ENCODE assay signal across 8 mouse cellular contexts in the genomic region with DNA sequence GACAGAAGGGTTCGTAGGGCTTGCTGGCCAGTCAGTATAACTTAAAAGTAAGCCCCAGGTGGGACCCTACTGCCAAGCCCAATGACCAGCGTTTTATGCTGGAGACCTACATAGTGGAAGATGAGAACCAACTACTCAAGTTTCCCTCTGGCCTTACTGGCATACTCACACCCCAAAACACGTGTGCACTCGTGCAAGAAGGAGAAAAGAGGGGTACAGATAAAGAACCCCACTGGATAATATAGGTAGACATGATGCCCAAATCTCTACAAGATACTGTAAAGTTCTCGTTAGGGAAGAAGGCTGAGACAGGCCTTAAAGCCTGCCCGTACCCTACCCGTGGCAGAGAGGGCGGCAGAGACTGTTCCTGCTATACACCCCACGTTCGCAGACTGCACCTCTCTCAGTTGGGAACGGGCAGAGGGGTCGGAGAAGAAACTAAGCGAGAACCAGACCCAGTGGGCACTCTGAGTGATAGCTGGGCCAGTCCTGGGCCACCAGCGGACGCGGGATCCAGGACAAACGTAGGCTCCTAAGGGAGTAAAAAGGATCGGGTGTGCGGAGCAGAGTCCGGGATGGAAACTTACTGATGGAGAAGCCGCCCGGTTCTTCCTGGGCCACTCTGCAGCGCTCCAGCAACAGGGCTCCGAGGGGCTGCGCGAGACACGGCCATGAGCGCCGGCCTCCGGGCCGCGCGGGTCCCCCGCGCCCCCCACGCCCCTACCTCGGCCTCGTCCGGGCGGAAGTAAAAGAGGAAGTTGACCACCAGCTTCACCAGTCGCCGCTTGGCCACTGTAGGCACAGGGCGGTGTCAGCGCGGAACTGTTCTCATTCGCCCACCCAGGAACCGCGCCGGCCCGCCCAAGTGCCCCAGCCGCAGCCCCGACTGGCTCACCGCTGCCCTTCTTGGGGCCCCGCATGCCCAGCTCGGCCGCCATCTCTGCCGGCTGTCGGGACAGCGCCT. TPM values are rescaled to one million over a fixed set of nuclear protein-coding genes. Genes with fewer than 3 reads are reported as not detected.
DNase-seq lines count a peak whose midpoint lies in the region; ATAC-seq and TF ChIP-seq lines count a peak whose summit lies in the region.

No protein-coding gene starts in this region.

- 1% methylated on average over 59 of the region's 59 CpGs for WGBS in kidney, adult 2 months
- WGBS in forebrain, embryonic 14.5 days = 2% methylated on average over 53 of the region's 59 CpGs
- 3% methylated on average over 59 of the region's 59 CpGs for WGBS in liver, embryonic 11.5 days

- peak overlapping the region; percentile 93 for H3K9ac ChIP-seq in forebrain, embryonic 14.5 days (ENCODE audit: low read length)
- H3K9ac ChIP-seq in liver, embryonic 11.5 days (ENCODE audit: low read depth, low read length) = peak overlapping the region; percentile 98

- ATAC-seq in forebrain, embryonic 14.5 days = peak; percentile 73
- peak; percentile 61 for ATAC-seq in liver, embryonic 11.5 days (replicated peaks; ENCODE audit: low FRiP score)
- ATAC-seq in neutrophil, adult 5-6 weeks (ENCODE audit: extremely low read depth, insufficient number of reproducible peaks, low FRiP score, poor library complexity, severe bottlenecking) = peak; percentile 2; the same call in 1 of the 2 replicates

- DNase-seq in kidney, adult 2 months = no peak
- no peak for DNase-seq in kidney, adult 9 months
- peak; percentile 52 for DNase-seq in MEL-GATA-1-ER (ENCODE audit: extremely low read depth, low read depth)
- DNase-seq in forebrain, embryonic 14.5 days (ENCODE audit: low spot score) = no peak
- DNase-seq in liver, embryonic 11.5 days (ENCODE audit: low spot score) = no peak
- no peak for DNase-seq in yolk sac, embryonic 10.5 days (ENCODE audit: low spot score)
- DNase-seq in spleen, postnatal 36 days (ENCODE audit: low spot score in 2 of 2) = no peak

- peak overlapping the region; percentile 98 for H3K4me2 ChIP-seq in forebrain, embryonic 14.5 days (ENCODE audit: low read length)
- H3K4me2 ChIP-seq in liver, embryonic 11.5 days = peak overlapping the region; percentile 87

- H3K27me3 ChIP-seq in kidney, adult 2 months (replicated peaks; ENCODE audit: control insufficient read depth, insufficient read depth, low read length) = no peaks in the 10 kb centered on the region
- no peaks in the 10 kb centered on the region for H3K27me3 ChIP-seq in forebrain, embryonic 14.5 days (replicated peaks; ENCODE audit: control insufficient read depth, insufficient read depth, low read length)
- no peaks in the 10 kb centered on the region for H3K27me3 ChIP-seq in liver, embryonic 11.5 days (replicated peaks; ENCODE audit: control insufficient read depth, insufficient read depth, low read length)

- H3K9me3 ChIP-seq in forebrain, embryonic 14.5 days (replicated peaks; ENCODE audit: control insufficient read depth, low read length) = no peaks in the 10 kb centered on the region
- H3K9me3 ChIP-seq in liver, embryonic 11.5 days (ENCODE audit: control insufficient read depth, low read length) = no peaks in the 10 kb centered on the region

- no peak for TF ChIP-seq POLR2A in kidney, adult 2 months (IDR thresholded peaks at IDR 0.05; ENCODE audit: low read depth, low read length)

- peaks cover 10% of the 10 kb centered on the region; the same call in 1 of the 2 replicates for H3K4me1 ChIP-seq in kidney, adult 2 months (ENCODE audit: control insufficient read depth, insufficient read depth, low read length)
- peaks cover 19% of the 10 kb centered on the region for H3K4me1 ChIP-seq in forebrain, embryonic 14.5 days (ENCODE audit: control insufficient read depth, insufficient read depth, low read length)
- H3K4me1 ChIP-seq in liver, embryonic 11.5 days (replicated peaks; ENCODE audit: control insufficient read depth, insufficient read depth, low read length) = peaks cover 19% of the 10 kb centered on the region

- no peaks in the 10 kb centered on the region for H3K36me3 ChIP-seq in kidney, adult 2 months (ENCODE audit: control insufficient read depth, insufficient read depth, low read length)
- peaks cover 69% of the 10 kb centered on the region for H3K36me3 ChIP-seq in forebrain, embryonic 14.5 days (ENCODE audit: control insufficient read depth, insufficient read depth, low read length)
- peaks cover 45% of the 10 kb centered on the region for H3K36me3 ChIP-seq in liver, embryonic 11.5 days (ENCODE audit: control insufficient read depth, insufficient read depth, low read length)

- peak overlapping the region; percentile 69 for H3K4me3 ChIP-seq in kidney, adult 2 months (ENCODE audit: insufficient read depth, low read depth, low read length)
- H3K4me3 ChIP-seq in forebrain, embryonic 14.5 days (ENCODE audit: low read depth, low read length) = peak overlapping the region; percentile 91
- peak overlapping the region; percentile 89 for H3K4me3 ChIP-seq in liver, embryonic 11.5 days (ENCODE audit: low read depth, low read length)

- peak overlapping the region; percentile 97 for H3K27ac ChIP-seq in kidney, adult 2 months (ENCODE audit: insufficient read depth, low read depth, low read length)
- H3K27ac ChIP-seq in forebrain, embryonic 14.5 days (ENCODE audit: low read depth, low read length) = peak overlapping the region; percentile 94
- peak overlapping the region; percentile 98 for H3K27ac ChIP-seq in liver, embryonic 11.5 days (ENCODE audit: low read depth, low read length)

- TF ChIP-seq CTCF in kidney, adult 2 months (conservative IDR thresholded peaks at IDR 0.05; ENCODE audit: insufficient read depth, insufficient read length, low read depth, low read length) = no peak

RNA-seq across cellular contexts. Expression of gene Sf3a2, which starts 0.5 kb away (rescaled TPM):
- polyA plus RNA-seq in kidney, adult 2 months (2012; rRNA removed) = 22.6 and 23.1 TPM in 2 replicates
- polyA plus RNA-seq in forebrain, embryonic 14.5 days (2014; fragmentation: Nextera tagmentation; extraction: Ambion mirVana) = 66.6 and 71.7 TPM in 2 replicates
- polyA plus RNA-seq in liver, embryonic 11.5 days (2014; fragmentation: Nextera tagmentation; extraction: Ambion mirVana) = 116 and 121 TPM in 2 replicates
- total RNA-seq in neutrophil, adult 5-6 weeks (2017) = 15.5 and 20.4 TPM in 2 replicates

RNA-seq across cellular contexts. Expression of gene Plekhj1, which starts 1.0 kb away (rescaled TPM):
- polyA plus RNA-seq in kidney, adult 2 months (2012; rRNA removed) = 36.9 and 39.3 TPM in 2 replicates
- polyA plus RNA-seq in forebrain, embryonic 14.5 days (2014; fragmentation: Nextera tagmentation; extraction: Ambion mirVana) = 140 and 143 TPM in 2 replicates
- polyA plus RNA-seq in liver, embryonic 11.5 days (2014; fragmentation: Nextera tagmentation; extraction: Ambion mirVana) = 178 and 188 TPM in 2 replicates
- 50.4 and 52.8 TPM in 2 replicates for total RNA-seq in neutrophil, adult 5-6 weeks (2017)

RNA-seq across cellular contexts. Expression of gene Amh, which starts 7.6 kb away (rescaled TPM):
- polyA plus RNA-seq in kidney, adult 2 months (2012; rRNA removed) = 0.17 and 0.23 TPM in 2 replicates
- polyA plus RNA-seq in forebrain, embryonic 14.5 days (2014; fragmentation: Nextera tagmentation; extraction: Ambion mirVana) = 0.10 TPM in 1 of 2 replicates, not detected in the other
- 0.14 TPM in 1 of 2 replicates, not detected in the other for polyA plus RNA-seq in liver, embryonic 11.5 days (2014; fragmentation: Nextera tagmentation; extraction: Ambion mirVana)
- 0.81 TPM in 1 of 2 replicates, not detected in the other for total RNA-seq in neutrophil, adult 5-6 weeks (2017)

RNA-seq across cellular contexts. Expression of gene Jsrp1, which starts 15.8 kb away (rescaled TPM):
- 0.20 and 3.2 TPM in 2 replicates for polyA plus RNA-seq in kidney, adult 2 months (2012; rRNA removed)
- 0.30 and 0.31 TPM in 2 replicates for polyA plus RNA-seq in forebrain, embryonic 14.5 days (2014; fragmentation: Nextera tagmentation; extraction: Ambion mirVana)
- 1.1 and 1.5 TPM in 2 replicates for polyA plus RNA-seq in liver, embryonic 11.5 days (2014; fragmentation: Nextera tagmentation; extraction: Ambion mirVana)
- total RNA-seq in neutrophil, adult 5-6 weeks (2017) = not detected in 2 replicates

RNA-seq across cellular contexts. Expression of gene Oaz1, which starts 29.0 kb away (rescaled TPM):
- polyA plus RNA-seq in kidney, adult 2 months (2012; rRNA removed) = 1,045 and 1,074 TPM in 2 replicates
- 1,568 and 1,701 TPM in 2 replicates for polyA plus RNA-seq in forebrain, embryonic 14.5 days (2014; fragmentation: Nextera tagmentation; extraction: Ambion mirVana)
- polyA plus RNA-seq in liver, embryonic 11.5 days (2014; fragmentation: Nextera tagmentation; extraction: Ambion mirVana) = 1,793 and 1,800 TPM in 2 replicates
- 227 and 271 TPM in 2 replicates for total RNA-seq in neutrophil, adult 5-6 weeks (2017)

Comparison
In these comparisons a context has a peak if more than half of its experiments do, and no peak if none do; other contexts are left out.
1. ATAC-seq: peak in every context shown above with its lines; median percentile 73 in forebrain, embryonic 14.5 days; 61 in liver, embryonic 11.5 days; 2 in neutrophil, adult 5-6 weeks.